Mouse (Mus musculus) lung, adult 2 months (tissue): ENCODE data around the gene Tom1l2. TPM values are rescaled to one million over a fixed set of nuclear protein-coding genes. Genes with fewer than 3 reads are reported as not detected.

ENCODE experiments used
- DNase-seq: peaks from one replicate; pipeline ENCODE4 v3.0.0; 2022
- H3K4me1 ChIP-seq: fragments of 200-500 bp; 2 replicates; pipeline ENCODE4 v1.6.1; 2011; ENCODE audit warnings: low read length; ENCODE audit not compliant: control insufficient read depth, insufficient read depth
- H3K4me3 ChIP-seq: fragments of 200-500 bp; replicated peaks from 2 replicates; pipeline ENCODE3; 2011; ENCODE audit warnings: low read depth, mild to moderate bottlenecking, control low read depth, low read length; ENCODE audit errors: extremely low read depth
- CTCF ChIP-seq: fragments of 200-500 bp; IDR thresholded peaks from 2 replicates; pipeline ENCODE4 v1.5.1; 2011; ENCODE audit warnings: mild to moderate bottlenecking, low read length, control low read depth; ENCODE audit not compliant: insufficient read depth
- POLR2A ChIP-seq: fragments of 200-500 bp; IDR thresholded peaks from 2 replicates; pipeline ENCODE4 v1.6.1; 2011; ENCODE audit warnings: low read depth, mild to moderate bottlenecking, control low read depth, low read length, borderline replicate concordance; ENCODE audit errors: extremely low read depth
- WGBS: fragments of 180-500 bp; shearing (Covaris S2); methylation state at CpG from one replicate; pipeline ENCODE4 v1.1.7; 2018; 5-methylcytosine and 5-hydroxymethylcytosine counted together
- polyA plus RNA-seq: library from polyadenylated mRNA; depleted of rRNA; stranded (reverse); fragments of >200 nt; gene quantifications from 2 replicates; pipeline ENCODE4 v1.2.3, GENCODE M21; 2012

Gene Tom1l2
- polyA plus RNA-seq, 1 experiment = 99.3 TPM

DNA sequence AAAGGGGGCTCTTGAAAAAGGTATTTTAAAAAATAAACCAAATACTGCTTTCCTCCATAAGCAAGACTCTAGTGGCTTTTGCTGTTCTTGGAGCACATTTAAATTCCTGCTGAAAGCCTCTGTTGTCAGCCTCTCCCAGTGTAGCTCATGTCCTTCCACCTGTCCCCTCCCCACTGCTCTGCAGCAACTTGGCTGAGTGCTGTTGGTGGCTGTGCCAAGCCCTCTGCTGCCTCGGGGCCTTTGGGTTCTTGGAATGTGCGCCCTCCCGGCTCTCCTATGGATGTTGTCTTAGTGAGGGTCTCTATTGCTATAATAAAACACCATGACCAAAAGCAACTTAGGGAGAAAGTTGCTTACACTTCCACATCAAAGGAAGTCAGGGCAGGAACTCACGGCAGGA, 16.7 kb upstream of the Tom1l2 start:
- no peak for DNase-seq

DNA sequence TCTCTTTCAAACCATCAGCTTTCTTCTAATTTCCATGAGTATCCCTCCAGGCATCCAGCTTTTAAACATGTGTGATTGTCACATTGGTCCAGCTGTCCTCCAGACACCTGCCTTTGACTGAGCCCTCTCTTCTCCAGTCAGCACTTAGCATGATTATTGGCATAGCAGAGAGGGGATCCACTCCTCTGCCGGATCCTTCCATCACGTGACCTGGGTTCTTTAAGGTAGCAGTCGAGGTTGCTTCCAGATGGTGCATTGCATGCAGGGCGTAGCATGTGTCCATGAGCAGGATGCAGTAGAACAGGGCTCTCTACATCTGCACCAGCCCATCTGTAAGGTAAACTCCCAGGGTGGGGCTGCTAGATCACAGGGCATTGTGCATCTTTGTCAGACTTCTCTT, 16.2 kb upstream of the Tom1l2 start:
- no peak for TF ChIP-seq CTCF
- no peak for TF ChIP-seq POLR2A
- no peak for DNase-seq
- no peak overlapping the region for H3K4me3 ChIP-seq
- H3K4me1 ChIP-seq = no peaks in the 10 kb centered on the region
- 74% methylated on average over 4 of the region's 4 CpGs for WGBS

More for the DNA sequence above, 16.7 kb upstream of the Tom1l2 start:
- H3K4me3 ChIP-seq = no peak overlapping the region
- no peaks in the 10 kb centered on the region for H3K4me1 ChIP-seq
- 59% methylated on average over 4 of the region's 4 CpGs for WGBS
- TF ChIP-seq POLR2A (no peak), CTCF (no peak)

DNA sequence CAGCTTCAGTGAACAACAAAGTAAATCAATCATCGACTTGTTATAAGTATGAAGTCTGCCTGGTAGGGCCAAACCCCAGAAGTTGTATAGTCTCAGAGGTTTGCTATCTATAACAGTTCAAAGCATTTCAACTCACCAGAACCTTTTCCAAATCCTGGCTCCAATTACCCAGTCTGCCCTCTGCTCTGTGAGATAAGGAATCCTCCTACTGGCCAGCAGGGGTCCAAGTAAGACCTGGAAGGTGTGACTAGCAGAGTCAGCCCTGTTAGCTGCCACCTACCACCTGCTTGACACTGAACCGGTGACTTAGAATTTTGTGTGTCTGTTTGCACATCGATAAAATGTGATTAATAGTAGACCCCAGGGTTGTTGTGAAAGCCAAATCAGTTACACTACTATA, 14.6 kb upstream of the Tom1l2 start:
- DNase-seq = no peak
- no peak overlapping the region for H3K4me3 ChIP-seq
- WGBS = 64% methylated on average over 3 of the region's 3 CpGs
- no peaks in the 10 kb centered on the region for H3K4me1 ChIP-seq
- TF ChIP-seq CTCF (no peak), POLR2A (no peak)

DNA sequence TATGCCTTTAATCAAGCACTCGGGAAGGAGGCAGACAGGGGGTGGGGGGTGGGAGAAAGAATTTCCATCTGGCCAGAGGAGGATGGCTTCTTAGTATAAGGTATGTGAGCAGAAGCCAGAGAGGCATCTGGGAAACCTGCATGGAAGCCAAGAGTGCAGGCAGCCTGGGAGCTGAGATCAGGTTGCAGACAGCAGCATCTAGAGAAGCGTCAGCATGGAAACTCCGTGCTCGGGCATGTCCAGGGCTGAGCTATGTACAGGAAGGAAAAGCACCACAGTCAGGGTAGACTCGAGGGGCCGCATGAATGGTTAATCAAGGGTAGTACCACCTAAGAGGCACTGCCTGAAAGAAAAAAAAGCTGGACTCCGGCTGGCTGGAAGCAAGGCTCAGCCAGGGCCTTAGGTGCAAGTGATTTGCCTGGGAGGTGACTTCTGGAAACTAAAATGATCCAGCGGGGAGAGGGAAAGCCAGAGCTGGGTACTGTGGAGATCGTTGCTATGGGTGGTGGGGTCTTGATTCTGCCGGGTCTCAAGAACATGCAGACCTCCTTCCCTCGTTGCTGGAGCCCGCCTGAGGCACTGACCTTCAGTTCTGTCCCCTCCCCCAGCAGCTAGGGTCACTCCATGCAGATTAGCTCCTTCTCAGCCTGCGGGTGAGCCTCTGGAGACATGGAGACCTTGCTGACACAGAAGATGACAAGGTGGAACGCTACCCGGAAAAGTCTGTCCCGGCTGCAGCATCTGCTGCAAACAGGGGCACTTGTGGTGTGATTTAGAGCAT, 13.7 kb upstream of the Tom1l2 start:
- WGBS = 29% methylated on average over 16 of the region's 16 CpGs
- no peak for DNase-seq
- Histone ChIP-seq H3K4me1 (no peaks in the 10 kb centered on the region), H3K4me3 (no peak overlapping the region)
- no peak for TF ChIP-seq POLR2A
- no peak for TF ChIP-seq CTCF

DNA sequence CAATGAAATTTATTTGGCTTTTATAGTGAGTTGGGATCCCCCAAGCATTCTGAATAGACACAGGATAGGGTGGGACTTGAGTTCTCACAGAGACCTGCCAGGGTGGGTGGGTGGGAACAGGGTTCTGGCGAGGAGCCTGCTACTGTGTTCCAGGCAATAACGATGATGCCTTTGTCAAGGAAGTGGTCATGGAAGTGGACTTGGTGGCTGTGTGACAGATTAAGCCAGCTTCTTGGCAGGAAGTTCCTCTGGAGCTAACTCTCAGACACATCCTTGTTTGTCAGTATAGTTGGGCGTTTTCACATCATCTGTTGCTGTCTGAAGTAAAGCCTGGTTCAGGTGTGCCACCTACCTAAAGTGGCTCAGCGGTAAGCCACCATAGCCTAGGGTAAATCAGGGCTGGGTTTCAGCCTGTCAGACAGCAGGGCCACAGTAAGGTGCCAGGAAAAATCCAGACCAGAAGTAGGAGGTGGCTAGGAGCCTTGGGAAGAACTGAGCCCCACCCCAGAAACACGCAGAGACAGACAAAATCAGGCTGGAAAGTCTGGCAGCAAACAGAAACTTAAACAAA, 8.0 kb upstream of the Tom1l2 start:
- 41% methylated on average over 5 of the region's 5 CpGs for WGBS
- H3K4me1 ChIP-seq = 0 out of 2 replicates have a peak, but pooled peaks cover 4% of the 10 kb centered on the region
- no peak overlapping the region for H3K4me3 ChIP-seq
- no peak for DNase-seq
- TF ChIP-seq CTCF (no peak), POLR2A (no peak)

DNA sequence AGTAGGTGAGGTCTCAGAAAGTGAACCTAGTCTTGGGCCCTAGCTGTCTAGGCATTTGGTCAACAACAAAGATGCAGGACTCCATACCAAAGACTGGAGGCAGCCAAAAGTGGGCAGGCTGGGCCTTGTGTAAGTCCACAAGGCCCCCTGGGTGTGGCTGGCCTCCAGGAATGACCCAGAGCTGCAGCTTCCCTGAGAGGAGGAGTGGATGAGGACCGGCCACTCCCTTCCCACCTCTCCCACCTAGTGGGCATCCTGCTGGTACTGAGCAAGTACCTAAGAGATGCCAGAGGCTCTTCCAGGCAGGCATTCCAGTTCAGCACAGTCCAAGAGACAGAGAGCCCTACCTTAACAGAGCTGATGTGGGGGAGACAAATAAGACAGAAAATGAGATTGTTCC, 7.2 kb upstream of the Tom1l2 start:
- Histone ChIP-seq H3K4me1 (0 out of 2 replicates have a peak, but pooled peaks cover 4% of the 10 kb centered on the region), H3K4me3 (no peak overlapping the region)
- 80% methylated on average over 1 of the region's 1 CpGs for WGBS
- no peak for TF ChIP-seq CTCF
- no peak for TF ChIP-seq POLR2A
- DNase-seq = no peak

DNA sequence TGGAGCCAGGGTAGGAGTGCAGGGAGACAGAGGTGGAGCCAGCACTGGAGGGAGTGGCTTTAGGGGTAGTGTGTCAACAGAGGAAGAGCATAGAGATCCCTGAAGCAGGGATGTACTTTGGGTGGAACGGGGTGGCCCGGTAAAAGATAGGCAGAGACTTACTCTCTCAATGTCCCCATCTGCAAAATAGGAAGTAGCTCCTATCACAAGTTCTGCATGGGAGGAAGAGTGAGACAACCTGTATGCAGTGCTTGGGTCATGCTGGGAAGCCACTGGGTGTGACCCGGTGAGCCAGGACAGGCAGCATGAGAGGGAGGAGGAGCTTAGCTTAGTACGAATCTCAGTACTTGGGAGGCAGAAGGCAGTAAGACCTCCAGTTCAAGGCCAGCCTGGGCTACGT, 6.4 kb upstream of the Tom1l2 start:
- 62% methylated on average over 5 of the region's 5 CpGs for WGBS
- H3K4me1 ChIP-seq = 0 out of 2 replicates have a peak, but pooled peaks cover 4% of the 10 kb centered on the region
- no peak for DNase-seq
- TF ChIP-seq CTCF (no peak), POLR2A (no peak)
- no peak overlapping the region for H3K4me3 ChIP-seq

DNA sequence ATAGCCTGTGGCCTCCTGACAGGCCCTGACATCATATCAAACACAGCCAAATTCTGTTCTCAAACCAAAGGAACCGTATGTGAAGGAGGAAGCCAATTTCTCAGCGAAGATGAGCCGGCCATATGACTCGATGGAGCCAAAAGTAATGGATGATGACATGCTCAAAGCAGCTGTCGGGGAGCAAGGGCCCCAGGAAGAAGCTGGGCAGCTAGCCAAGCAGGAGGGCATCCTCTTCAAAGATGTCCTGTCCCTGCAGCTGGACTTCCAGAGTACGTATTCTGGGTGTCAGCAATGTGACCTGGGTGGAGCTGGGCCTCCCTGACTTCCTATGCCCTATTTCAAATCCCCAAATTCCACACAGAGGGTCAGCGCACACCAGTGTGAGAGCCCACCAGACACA, 5.8 kb upstream of the Tom1l2 start:
- H3K4me1 ChIP-seq = 0 out of 2 replicates have a peak, but pooled peaks cover 4% of the 10 kb centered on the region
- H3K4me3 ChIP-seq = no peak overlapping the region
- TF ChIP-seq CTCF (no peak), POLR2A (no peak)
- no peak for DNase-seq
- WGBS = 50% methylated on average over 7 of the region's 7 CpGs

DNA sequence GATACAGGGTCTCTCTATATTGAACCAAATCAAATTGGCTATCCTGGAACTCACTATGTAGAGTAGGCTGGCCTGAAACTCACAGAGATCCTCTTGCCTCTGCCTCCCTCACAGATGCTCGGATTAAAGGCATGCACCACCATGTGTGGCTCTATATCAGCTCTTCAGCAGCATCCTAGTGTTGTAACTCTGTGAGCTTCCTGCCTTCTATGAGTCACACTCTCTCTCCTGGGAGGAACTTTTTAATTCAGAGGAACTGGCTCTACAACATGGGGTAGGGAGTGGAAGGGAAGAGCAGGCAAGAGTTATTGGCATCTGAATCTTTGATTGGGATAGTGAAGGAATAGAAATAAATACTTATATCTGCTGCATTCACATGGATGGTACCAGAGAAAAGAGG, 4.4 kb upstream of the Tom1l2 start:
- no peak for DNase-seq
- 35% methylated on average over 1 of the region's 1 CpGs for WGBS
- Histone ChIP-seq H3K4me3 (no peak overlapping the region), H3K4me1 (peaks cover 4% of the 10 kb centered on the region; the same call in 1 of the 2 replicates)
- no peak for TF ChIP-seq POLR2A
- no peak for TF ChIP-seq CTCF

DNA sequence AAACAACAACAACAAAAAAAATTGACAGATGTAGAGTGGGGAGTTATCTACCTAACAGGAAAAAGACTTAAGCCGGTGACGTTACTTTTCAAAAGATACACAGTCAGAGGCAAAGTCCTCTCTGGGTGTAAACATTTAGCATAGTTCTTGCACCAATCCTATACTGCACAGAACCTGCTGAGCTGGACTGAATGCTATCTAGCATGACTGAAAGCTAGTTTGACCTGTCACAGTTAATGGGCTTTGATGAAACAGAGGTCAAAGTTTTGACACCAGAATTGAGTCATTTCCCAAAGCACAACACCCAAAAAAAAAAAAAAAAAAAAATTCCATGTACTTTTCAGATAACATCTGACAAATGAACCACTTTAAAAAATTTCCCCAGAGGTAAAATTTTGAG, 3.2 kb upstream of the Tom1l2 start:
- Histone ChIP-seq H3K4me1 (peaks cover 10% of the 10 kb centered on the region), H3K4me3 (no peak overlapping the region)
- DNase-seq = no peak
- TF ChIP-seq POLR2A (no peak), CTCF (no peak)
- WGBS = 70% methylated on average over 2 of the region's 2 CpGs
